Mouse (Mus musculus): ENCODE measurements around the gene Prkra.
"Not testable (repeated sequence)": the region's sequence is repeated elsewhere in the genome, so short reads cannot be mapped to it uniquely, and the experiment has no call there.

DNA sequence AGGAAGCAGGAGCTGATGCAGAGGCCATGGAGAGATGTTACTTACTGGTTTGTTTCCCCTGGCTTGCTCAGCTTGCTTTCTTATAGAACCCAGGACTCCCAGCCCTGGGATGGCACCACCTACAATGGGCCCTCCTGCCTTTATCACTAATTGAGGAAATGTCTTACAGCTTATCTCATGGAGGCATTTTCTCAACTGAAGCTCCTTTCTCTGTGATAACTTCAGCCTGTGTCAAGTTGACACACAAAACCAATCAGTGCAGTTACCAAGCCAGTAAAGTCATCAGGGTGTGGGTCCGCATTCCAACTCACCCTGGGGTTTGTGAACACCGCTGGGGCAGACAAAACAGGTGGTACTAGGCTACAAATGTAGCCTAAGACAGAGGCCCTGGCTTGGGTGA lies 25.5 kb downstream of the Prkra start:
- not testable (repeated sequence) for TF ChIP-seq EP300 (IDR thresholded peaks at IDR 0.05; ENCODE audit: low read length); CTCF (conservative IDR thresholded peaks at IDR 0.05 in 1 of 2, IDR thresholded peaks at IDR 0.05 in 1 of 2; ENCODE audit: low read depth in 2 of 2, low read length in 2 of 2); ETS1 (conservative IDR thresholded peaks at IDR 0.05; ENCODE audit: low read depth, low read length); MAFK (IDR thresholded peaks at IDR 0.05; ENCODE audit: insufficient replicate concordance, low read length)

All from CH12.LX (cell line).